Mouse (Mus musculus) MN1 (cell line): Measurements from ENCODE around the gene Jpt1.
"Not testable (repeated sequence)": the region's sequence is repeated elsewhere in the genome, so short reads cannot be mapped to it uniquely, and the experiment has no call there.

ENCODE experiments used
- DNase-seq: peaks from one replicate; pipeline ENCODE4 v3.0.0-alpha.2; 2016; ENCODE audit warnings: low spot score

Jpt1 gene

GRCm38 (mm10) chr11:115512407-115513183 lies 1.6 kb downstream of the Jpt1 start:
- DNase-seq: peak; percentile 32

DNA sequence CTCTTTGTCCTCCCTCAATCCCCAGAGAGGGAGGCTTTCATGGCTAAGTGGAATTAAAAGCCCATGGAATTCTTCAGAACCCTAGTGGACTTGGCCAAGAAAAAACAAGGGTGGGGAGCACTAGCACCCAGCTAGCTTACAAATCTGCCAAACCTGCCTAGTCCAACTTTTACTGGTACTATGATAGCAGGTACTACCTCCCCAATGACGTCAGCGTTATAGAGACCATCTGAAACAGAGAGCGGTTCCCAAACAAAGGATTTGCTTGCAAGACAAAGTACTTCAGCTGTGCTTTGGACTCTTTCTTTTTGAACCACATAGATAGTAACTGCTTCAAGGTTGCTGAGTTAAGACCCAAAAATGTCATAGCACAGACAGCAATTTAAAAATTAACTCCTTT lies 2.2 kb downstream of the Jpt1 start:
- no peak for DNase-seq

DNA sequence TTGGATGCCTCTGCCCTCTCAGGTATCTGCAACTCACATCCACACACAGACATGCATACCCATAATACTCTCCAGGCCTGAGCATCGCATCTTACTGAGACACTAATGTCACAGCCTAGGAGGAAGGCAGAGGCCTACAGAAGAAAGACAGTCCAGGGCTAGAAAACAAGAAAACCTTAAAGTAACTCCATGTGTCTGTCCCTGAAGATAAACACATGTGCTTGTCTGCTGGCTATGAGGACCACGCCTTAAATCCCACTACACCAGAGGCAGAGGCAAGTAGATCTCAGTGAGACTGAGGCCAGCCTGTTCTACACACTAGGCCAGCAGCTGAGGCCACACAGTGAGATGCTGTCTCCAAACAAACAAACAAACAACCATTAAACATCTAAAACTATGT lies 3.1 kb downstream of the Jpt1 start:
- DNase-seq: no peak

- no peak for DNase-seq
These were observed 3.7 kb downstream of the Jpt1 start for GRCm38 (mm10) chr11:115510507-115510888.

DNA sequence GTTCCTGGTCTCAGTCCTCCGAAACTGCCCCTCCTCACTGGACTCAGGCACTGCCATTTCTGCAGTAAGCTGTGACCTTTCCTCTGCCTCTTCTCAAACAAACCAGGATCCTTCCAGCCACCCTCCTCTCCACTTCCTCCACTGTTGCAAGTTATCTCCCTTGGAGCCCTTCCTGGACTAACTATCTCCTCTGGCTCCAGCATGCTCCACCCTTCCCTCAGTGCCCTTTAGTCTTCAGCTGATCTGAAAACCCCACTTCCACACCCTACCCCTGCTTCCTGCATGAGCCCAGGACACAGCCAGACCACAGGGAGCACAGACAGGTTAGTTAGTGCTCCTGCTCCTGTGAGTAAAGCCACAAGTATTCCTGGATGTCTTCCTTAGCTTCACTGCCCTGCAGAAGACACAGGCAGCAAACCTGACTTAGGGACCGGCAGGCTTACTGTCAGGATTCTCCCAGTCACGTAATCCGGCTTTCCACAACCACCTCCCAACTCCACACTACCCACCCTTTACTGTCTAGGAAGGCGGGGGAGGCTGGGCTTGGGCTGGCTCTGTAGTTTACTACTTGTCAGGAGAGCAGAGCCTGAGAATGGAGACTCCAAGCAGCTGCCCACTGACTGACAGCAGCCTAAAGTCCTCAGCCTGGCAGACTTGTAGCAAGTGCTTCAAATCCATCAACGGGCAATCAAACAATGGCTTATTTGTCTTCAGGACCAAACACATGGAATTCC lies 4.2 kb downstream of the Jpt1 start:
- no peak for DNase-seq

GRCm38 (mm10) chr11:115508061-115508460 lies 6.1 kb downstream of the Jpt1 start:
- no peak for DNase-seq

DNA sequence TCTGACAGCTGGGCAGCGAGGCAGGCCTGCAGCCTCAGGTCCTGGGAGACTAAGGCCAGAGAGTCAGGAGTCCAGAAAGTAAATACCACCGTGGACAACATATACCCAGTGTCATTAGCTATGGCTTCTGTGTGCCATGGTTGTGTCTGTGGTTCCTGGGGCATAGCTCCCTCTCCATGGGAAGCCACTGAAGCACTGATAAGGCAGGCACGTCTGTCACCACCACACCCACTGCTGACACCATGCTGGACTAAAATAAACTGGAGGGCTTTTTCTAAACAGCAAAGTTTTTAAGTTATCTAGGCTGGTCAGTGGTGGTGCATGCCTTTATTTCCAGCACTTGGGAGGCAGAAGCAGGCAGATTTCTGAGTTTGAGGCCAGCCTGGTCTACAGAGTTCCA lies 7.6 kb downstream of the Jpt1 start:
- DNase-seq: no peak

DNA sequence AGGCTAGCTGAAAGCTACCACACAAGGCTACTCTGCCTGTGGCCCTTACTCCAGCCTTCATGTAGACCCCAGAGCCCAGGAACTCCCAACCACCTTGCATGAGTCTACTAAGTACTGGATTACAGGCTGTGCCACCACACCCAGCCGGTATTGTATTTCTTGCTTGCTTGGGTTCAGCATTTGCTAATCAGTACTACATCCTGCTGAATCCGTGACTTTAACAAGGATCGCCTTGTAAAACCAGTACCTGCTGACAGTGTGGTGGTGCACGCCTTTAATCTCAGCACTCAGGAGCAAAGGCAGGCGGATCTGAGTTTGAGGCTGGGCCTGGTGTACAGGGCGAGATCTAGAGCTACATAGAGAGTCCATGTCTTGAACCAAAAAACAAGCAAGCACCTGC lies 11.6 kb downstream of the Jpt1 start:
- DNase-seq: no peak

GRCm38 (mm10) chr11:115496559-115496958 lies 17.6 kb downstream of the Jpt1 start:
- not testable (repeated sequence) for DNase-seq

GRCm38 (mm10) chr11:115492387-115492786 lies 21.8 kb downstream of the Jpt1 start:
- DNase-seq: peak; percentile 32

GRCm38 (mm10) chr11:115491356-115492083 lies 22.7 kb downstream of the Jpt1 start, which contains the start of gene Nt5c:
Gene Nt5c (minus strand): TSS chr11:115491862.
- peak; percentile 87 for DNase-seq

DNA sequence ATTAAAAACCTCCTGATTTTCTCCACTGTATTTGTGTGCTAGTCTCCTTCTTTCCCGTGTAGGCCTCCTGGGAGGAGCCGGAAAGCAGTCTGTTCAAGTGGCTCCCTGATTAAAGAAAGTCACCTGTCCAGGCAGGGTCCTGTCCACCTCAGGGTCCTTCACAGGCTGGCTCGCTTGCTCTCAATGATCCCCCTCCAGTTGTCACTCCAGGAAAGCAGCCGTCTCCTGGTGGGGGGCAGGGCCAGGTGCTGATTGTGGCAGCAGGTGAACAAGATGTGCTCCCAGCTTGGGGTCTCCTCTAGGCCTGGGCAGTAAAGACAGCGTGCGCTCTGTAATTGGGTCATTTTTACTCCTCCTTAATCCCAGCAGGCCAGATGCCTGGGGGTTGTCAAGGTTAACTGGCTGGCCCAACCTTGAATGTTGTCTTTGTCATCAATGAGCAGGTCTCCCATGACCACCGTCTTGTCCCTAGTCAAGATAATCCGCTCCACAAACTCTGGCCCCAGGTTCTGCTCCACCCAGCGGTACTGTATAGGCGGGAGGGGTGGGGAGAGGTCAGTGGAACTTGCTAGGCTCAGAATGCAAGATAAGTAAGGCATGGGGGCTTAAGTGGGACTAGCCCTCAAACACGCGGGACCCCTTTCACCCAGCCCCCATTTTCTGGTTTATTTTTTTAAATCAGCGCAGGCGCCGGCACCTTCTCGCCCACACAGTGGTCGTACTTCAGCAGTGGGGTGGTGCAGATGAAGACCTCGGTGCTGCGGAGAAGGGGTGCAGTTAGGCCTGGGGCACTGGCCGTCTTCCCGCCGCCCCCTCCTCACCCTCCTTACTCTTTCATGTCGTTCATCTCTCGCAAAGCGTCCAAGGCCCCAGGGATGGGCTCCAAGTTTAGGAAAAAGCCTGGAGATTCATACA lies 23.5 kb downstream of the Jpt1 start:
- no peak for DNase-seq

DNA sequence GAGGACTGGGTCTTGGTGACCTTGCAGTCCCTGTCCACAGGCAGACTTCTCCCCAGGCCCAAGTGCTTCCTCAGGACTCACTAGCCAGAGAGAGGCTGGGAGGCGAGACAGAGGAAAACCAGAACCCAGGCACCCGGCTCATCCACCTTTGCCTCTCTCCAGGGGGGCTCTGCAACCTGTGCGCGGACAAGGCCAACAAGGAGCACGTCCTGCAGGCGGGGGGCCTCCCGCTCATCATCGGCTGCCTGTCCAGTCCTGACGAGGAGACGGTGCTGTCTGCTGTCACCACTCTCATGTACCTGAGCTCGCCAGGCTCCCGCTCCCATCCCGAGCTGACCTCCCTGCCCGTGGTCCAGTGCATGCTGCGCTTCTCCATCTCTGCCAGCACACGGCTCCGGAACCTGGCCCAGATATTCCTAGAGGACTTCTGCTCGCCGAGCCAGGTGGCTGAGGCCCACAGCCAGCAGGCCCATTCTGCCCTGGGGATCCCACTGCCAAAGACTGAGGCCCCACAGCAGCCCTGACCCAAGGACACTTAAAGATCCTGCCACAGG lies 25.6 kb downstream of the Jpt1 start:
- DNase-seq: no peak

DNA sequence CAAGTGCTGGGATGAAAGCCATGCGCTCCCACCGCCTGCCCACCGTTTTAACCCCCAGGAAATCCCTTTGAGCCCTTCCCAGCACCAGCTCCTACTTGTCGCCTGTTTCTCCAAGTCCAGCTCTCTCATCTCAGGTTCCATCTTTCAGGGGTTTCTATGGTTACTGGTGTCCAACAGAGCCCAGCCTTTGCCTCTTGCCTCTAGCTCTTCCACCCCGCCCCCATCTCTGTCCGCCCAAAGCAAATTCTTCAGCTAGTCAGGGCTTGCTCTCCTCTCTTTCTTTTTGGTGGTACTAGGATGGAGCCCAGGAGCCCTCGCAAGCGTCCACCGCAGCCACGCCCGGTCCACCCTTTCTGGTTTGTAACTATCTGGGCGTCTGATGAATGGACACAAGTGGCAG lies 29.0 kb downstream of the Jpt1 start:
- peak; percentile 42 for DNase-seq

GRCm38 (mm10) chr11:115483726-115484125 lies 30.5 kb downstream of the Jpt1 start:
- DNase-seq: peak; percentile 83

GRCm38 (mm10) chr11:115483278-115483677 lies 30.9 kb downstream of the Jpt1 start:
- DNase-seq: no peak

DNA sequence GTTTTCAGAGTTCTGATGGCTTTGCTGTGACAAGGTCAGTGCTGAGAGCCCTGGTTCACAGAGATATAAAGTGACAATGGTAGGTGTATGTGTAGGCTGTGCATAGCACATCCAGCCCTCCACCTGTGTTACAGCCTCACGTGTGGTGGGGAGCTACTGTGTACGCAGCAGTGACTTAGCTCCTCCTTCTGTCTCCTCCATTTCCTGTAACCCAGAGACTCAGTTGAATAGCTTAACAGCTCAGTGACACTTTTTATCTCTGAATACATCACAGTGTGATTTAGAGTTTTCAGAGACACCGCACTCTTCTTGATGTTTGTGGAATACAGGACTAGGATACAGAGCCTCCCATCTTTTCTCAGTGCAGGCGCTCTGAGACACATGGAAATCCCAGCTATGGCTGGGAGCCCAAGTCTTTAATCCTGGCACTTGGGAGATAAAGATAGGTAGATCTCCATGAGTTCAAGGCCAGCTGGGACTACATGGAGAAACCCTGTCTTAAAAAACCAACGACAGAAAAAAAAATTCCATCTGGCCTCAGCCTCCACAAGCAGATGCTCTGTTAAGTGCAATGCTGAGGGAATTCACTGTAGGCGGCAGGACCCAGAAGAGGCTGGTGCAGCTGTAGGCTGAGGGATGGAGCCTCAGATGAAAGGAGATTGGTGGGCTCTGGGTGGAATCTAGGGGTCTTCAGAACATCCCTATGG lies 32.5 kb downstream of the Jpt1 start:
- no peak for DNase-seq

GRCm38 (mm10) chr11:115478296-115478938 lies 35.8 kb downstream of the Jpt1 start:
- no peak for DNase-seq

GRCm38 (mm10) chr11:115477388-115477787 lies 36.8 kb downstream of the Jpt1 start:
- DNase-seq: not testable (repeated sequence)

DNA sequence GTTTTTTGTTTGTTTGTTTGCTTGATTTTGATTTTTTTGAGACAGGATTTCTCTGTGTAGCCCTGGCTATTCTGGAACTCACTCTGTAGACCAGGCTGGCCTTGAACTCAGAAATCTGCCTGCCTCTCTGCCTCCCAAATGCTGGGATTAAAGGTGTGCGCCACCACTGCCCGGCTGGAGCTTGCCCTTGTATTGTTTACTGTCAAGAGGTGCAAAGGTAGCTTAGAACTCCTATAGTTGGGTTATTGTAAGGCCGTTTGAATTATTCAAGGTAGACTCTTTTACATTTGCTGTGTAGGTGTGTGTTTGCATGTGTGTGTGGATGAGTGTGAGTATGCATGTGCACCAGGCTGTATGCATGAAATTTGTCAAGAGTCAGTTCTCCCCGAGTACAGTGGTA lies 37.6 kb downstream of the Jpt1 start:
- not testable (repeated sequence) for DNase-seq
